Mouse (Mus musculus) adrenal gland, adult 8-10 months (tissue): ENCODE results near the gene Lcn11. TPM values are rescaled to one million over a fixed set of nuclear protein-coding genes. Genes with fewer than 3 reads are reported as not detected.
"Not testable (repeated sequence)": the region's sequence is repeated elsewhere in the genome, so short reads cannot be mapped to it uniquely, and the experiment has no call there.

ENCODE experiments used
- DNase-seq: peaks from one replicate; pipeline ENCODE4 v3.0.0; 2022
- total RNA-seq, 4 experiments: library from RNA; stranded (reverse); gene quantifications; 2 replicates each; pipeline ENCODE4 v1.2.4; 2022

Gene Lcn11
- not detected for total RNA-seq

DNA sequence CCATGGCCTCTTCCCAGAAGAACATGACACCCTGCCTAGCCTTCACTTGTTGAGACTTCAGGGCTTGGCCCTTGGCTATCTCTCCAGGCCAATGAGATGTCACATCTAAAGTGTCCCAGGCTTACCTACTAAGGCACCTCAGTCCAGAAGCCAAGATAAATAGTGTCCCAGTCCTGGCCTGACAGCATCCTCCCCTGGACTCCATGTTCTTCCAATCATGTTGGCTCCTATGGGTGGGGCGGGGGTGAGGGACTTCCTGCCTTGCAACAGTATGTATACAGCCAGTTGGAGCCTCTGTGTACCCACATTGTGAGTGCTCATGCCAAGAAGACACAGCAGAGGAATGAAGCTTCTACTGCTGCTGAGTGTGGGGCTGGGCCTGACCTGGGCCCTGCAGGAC, at the start of gene Lcn11:
Gene Lcn11 (plus strand): TSS at position 301 of the 400 bp plus-strand sequence.
- no peak for DNase-seq

DNA sequence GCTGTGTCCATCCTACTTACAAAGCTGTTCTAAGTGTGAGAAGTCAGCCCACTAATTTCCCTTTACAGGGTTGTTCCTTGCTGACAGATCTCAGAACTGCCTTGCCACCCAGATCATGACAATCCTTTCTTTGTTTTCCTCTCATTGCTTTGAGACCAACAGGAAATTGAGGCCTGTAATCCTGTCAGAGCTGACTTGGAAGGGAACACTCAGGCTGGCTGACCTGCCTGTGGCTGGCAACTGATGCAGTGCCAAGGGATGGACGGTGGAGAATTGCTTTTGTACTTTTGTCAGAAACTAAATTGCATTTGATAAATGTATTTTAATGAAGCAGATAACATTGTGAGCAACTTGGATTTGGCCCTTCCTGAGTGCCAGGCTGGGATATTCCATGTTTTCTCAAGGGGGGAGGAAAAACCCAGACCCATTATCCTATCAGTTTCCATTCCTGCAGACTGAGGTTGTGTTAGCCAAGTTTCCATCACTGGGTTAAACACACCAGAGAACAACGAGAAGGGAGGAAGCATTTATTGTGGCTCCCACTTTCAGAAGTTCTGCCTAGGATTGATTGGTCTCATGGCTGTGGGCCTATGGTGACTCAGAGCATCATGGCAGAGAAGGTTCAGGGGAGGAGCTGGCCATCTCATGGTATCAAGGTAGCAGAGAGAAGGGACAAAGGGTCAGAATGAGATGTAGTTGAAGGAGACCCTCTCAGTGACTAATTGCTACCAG, 43.5 kb upstream of the Lcn11 start:
- DNase-seq, result no peak

GRCm38 (mm10) chr2:25736709-25737108, 40.1 kb upstream of the Lcn11 start, which contains the start of gene Obp2b:
Obp2b (plus strand) TSS chr2:25737009.
- DNase-seq, result not testable (repeated sequence)

GRCm38 (mm10) chr2:25741671-25742070, 35.1 kb upstream of the Lcn11 start:
- no peak for DNase-seq

DNA sequence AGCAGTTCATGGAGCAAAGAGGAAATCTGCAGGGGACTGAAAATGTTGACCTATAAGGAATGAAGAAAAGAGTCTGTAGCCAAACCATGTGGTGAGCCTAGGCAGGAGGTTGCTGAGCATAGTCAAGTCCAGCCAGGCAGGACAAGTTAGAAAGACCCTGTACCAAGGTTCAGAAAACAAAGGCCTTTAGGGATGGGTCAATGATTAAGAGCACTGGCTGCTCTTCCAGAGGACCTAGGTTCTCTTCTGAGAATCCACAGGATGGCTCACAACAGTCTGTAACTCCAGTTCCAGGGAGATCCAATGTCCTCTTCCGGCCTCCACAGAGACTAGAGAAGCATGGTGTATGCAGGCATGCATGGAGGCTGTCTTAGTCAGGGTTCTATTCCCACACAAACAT, 22.6 kb upstream of the Lcn11 start:
- no peak for DNase-seq

DNA sequence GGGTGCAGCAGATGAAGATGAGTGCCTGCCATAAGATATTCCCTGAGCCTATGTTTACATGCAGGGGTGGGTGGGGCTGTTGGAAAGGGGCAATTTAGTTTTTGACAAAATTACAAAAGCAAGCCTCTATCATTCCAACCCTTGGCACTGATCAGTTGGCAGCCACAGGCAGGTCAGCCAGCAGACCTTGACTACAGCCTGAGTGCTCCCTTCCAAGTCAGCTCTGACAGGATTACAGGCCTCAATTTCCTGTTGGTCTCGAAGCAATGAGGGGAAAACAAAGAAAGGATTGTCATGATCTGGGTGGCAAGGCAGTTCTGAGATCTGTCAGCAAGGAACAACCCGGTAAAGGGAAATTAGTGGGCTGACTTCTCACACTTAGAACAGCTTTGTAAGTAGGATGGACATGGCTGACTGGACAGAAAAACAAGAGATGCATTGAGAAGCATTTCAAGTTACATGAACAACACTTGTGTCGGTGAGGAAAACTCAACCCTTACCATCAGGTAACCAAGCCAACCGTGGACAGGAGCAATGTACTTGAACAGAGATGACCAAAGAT, 18.7 kb upstream of the Lcn11 start:
- DNase-seq, result no peak

- DNase-seq, result no peak
Measured at GRCm38 (mm10) chr2:25765269-25765668, 11.5 kb upstream of the Lcn11 start, which contains the start of gene Lcn3. Lcn3 (plus strand) TSS chr2:25765569.

DNA sequence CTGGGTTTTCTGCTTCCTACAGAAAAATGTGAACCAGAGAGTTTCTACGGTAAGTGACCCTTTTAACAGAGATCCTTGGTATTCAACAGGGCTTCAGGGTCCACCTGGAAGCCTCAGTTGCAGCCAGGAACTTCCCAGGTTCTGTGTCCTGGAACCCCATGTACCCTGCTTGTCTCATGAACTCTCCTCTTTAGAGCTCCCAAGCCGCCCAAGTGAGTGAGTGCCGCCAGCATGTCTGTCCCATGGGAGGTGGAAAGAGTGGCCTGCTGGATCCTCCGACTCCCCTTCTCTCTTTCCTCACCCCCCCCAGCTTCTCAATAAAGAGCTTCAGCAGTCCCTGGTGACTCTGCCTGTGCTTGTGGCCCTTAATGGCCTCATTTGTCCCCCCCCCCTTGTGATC, 9.1 kb upstream of the Lcn11 start:
- no peak for DNase-seq

GRCm38 (mm10) chr2:25773507-25773906, 3.3 kb upstream of the Lcn11 start:
- DNase-seq, result no peak

DNA sequence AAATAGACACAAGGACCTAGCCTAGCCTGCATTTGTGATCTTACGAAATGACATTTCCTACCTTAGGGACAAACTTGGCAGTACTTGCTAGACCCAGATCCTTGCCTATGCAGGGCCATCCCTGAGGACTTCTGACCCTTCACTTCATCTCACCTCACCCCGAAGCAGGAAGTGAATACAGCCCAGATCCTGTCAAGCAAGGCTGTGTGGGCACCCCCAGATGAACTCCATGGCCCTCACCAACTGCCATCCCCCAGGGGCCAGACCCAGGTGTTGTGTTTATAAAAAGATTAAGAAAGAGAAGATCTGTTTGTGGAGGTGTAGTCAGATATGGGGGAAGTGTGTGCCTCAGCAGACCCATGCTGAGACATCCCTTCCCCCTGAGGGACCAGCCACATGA, 2.2 kb upstream of the Lcn11 start:
- DNase-seq, result no peak

DNA sequence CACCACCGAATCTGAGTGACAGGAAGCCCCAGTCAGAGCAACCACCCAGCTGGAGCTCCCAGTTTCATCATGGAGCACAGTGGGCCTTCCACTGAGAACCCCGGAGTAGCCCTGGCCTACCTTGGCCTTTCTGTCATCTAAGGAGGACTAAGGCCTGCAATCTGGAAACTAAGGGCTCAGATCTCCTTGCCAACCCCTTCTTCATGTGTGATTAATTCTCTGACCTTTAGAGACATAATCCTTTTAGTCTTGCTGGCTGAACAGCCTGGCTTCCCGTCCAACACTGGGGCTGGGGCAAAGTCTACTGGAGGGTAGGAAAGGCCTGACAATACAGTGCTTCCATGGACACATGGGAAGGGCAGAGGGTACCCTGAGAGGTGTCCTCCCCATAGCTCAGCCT, 826 bp upstream of the Lcn11 start:
- DNase-seq, result peak; percentile 27

DNA sequence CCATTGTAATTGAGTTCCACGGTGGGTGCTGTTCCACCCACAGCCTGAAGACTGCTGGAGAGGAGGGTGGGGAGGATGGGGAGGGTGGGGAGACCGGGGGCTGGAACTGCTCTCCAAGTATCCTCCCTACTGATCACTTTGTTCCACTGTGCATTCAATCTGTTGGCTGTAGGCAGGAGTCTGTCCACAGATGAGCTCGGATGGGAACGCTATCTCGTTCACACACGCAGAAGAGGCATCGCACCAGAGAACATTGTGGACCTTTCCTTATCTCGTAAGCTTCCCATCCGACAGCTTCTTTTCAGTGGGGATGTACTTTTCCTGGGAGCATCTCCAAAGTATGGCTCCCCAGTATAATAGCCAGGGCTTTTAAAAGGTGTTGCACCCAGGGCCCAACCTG, 2.3 kb downstream of the Lcn11 start:
- DNase-seq, result no peak

DNA sequence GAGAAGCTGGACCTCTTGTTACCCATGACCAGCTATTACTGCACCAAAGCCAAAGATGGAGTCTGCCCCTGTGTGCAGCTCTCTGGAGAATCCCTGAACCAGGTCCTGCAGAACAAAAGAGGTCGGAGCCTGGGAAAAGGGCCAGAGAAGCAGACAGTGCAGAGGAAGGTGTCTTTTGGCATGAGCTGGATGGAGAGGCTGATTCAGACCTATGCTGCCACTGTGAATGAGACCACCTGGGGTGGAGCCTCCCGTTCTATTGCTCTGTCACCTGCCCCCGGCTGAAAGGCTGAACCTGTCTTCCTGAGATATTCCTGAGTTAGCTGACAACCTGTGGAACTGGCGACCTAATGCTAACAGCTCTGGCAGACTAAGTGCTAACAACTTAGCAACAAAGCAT, 4.1 kb downstream of the Lcn11 start:
- no peak for DNase-seq

DNA sequence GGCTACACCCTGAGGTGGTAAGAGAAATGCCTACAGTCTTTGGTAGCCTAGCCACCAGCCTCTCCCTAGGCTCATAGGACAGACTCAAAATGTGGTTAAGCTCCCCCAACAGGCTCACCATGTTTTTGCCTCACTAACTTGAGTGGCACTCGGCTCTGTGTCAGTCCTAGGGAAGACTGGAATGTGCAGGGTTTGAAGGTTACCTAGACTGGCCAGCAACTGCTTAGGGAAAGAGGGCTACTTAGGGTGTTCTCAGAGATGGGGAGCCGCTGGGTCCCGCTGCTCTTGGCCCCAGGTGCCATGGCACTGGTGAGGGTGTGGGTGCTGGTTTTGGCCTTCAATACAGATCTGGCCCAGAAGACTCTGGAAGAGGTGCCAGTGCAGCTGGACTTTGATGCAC, 5.1 kb downstream of the Lcn11 start, which contains the start of gene Gm13539:
Gene Gm13539 (plus strand): TSS at position 301 of the 400 bp plus-strand sequence.
- no peak for DNase-seq

DNA sequence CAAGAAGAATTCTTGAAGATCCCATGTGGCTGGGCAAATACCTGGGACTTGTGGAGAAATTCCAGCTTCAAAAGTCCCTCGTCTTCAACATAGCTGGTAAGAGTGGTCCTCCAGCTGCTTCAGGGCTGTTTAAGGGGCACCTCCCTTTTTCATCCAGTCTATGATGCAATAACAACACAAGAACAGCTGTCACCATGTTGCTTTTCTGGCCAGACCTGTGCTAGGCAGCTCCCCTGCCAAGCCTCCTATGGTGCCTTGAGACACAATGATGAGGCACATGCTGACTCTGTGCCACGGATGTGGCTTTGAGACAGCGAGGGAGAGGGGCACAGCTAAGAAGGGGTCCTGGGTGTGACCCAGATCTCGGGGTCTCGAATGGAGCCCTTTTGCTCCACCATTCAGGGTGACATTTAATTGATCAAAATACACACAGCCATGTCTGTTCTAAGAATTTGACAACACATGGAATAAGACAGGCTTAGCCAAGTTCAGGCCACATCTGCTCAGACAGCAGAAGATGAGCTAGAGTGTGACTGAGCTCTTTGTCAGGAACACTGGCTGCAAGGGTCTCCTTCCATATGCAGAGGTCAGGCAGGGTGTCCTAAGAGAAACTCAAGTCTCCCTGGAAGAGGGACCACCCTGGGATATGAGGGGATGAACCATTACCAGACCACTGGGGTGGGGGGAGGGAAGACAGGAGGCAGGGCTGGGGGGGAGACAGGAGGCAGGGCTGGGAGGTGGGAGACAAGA, 8.9 kb downstream of the Lcn11 start:
- no peak for DNase-seq

- DNase-seq, result no peak
Measured at GRCm38 (mm10) chr2:25789092-25789491, 12.3 kb downstream of the Lcn11 start.

GRCm38 (mm10) chr2:25797635-25798034, 20.8 kb downstream of the Lcn11 start:
- DNase-seq, result no peak

DNA sequence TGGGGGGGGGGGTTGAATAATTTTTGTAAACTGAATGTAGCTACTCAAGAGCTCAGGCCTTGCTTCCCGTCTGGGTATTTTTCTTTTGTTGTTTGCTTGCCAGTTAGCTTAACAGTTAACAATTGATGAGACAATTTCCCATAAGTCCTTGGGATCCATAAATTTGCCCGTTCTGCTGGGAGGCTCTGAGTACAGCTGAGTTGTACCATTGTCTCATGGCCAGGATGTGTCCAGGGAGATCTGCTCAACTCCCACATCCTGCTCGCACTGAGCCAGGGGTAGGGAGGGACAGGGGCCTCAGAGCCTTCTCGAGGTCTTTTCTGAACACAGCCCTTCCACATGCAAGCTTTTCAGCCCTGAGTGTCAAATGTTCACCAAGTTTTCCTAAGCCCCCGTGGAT, 21.2 kb downstream of the Lcn11 start:
- no peak for DNase-seq

- DNase-seq, result peak; percentile 12
Measured at GRCm38 (mm10) chr2:25811711-25812110, 34.9 kb downstream of the Lcn11 start.

DNA sequence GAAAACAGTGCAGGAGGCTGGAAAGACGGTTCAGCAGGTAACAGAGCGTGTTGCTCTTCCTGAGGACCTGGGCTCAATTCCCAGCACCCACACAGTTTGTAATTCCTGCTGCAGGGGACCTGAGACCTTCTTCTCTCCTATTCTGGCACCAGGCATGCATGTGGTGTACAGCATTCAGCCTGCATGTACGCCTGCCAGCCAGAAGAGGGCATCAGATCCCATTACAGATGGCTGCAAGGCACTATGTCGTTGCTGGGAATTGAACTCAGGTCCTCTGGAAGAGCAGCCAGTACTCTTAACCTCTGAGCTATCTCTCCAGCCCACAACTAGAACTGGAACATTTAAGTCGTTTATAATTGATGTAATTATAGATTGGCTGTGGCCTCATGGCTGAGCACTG, 36.5 kb downstream of the Lcn11 start:
- no peak for DNase-seq

- not testable (repeated sequence) for DNase-seq
Measured at GRCm38 (mm10) chr2:25815748-25816147, 38.9 kb downstream of the Lcn11 start, which contains the start of gene Glt6d1. Glt6d1 (minus strand) TSS chr2:25815848.

- DNase-seq, result no peak
Measured at GRCm38 (mm10) chr2:25822806-25823205, 46.0 kb downstream of the Lcn11 start, which contains the start of gene Lcn9. Lcn9 (plus strand) TSS chr2:25823153.

DNA sequence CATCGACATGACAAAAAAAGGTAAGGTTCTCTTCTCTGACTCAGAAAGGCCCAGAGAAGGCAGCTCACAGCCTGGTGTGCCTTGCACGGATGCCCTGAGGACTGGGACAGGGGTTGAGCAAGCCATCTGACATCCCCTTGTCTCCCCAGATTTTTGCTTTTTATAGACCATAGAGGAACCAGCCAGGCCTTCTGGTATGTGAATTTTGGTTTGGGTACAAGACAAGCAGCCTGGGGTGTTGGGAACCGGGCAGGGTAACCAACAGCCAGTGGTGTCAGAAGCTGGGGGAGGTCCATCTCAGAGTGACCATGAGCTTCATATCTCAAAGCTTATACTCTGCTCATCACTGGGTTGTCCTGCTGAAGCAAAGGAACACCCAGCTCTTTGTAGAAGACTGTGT, 47.9 kb downstream of the Lcn11 start:
- DNase-seq, result no peak
